Mouse (Mus musculus) embryonic facial prominence, embryonic 10.5 days (tissue): ENCODE data around the gene Pakap. TPM values are rescaled to one million over a fixed set of nuclear protein-coding genes. Genes with fewer than 3 reads are reported as not detected.

Source experiments
- DNase-seq: peaks from one replicate; pipeline ENCODE4 v3.0.0-alpha.2; 2017; ENCODE audit warnings: low spot score
- H3K27ac ChIP-seq: fragments of 300-500 bp; sonication (generic); replicated peaks from 2 replicates; pipeline ENCODE4 v1.5.1; 2016; ENCODE audit warnings: mild to moderate bottlenecking
- H3K27me3 ChIP-seq: fragments of 300-500 bp; sonication (generic); replicated peaks from 2 replicates; pipeline ENCODE4 v1.6.1; 2016; ENCODE audit warnings: low read depth, mild to moderate bottlenecking; ENCODE audit not compliant: poor library complexity, severe bottlenecking
- H3K36me3 ChIP-seq: fragments of 300-500 bp; sonication (generic); replicated peaks from 2 replicates; pipeline ENCODE4 v1.6.1; 2016; ENCODE audit warnings: mild to moderate bottlenecking, moderate library complexity
- H3K4me1 ChIP-seq: fragments of 300-500 bp; sonication (generic); 2 replicates; pipeline ENCODE4 v1.6.1; 2016
- H3K4me3 ChIP-seq: fragments of 300-500 bp; sonication (generic); 2 replicates; pipeline ENCODE4 v1.5.1; 2016; ENCODE audit warnings: mild to moderate bottlenecking, moderate library complexity
- H3K9me3 ChIP-seq: fragments of 300-500 bp; sonication (generic); 2 replicates; pipeline ENCODE4 v1.6.1; 2016; ENCODE audit warnings: mild to moderate bottlenecking
- WGBS: fragments of 180-500 bp; shearing (Covaris S2); methylation state at CpG from one replicate; pipeline ENCODE4 v1.1.7; 2016; 5-methylcytosine and 5-hydroxymethylcytosine counted together
- polyA plus RNA-seq: library from polyadenylated mRNA; unstranded; fragments of >200 nt; fragmentation: Nextera tagmentation; extraction: Ambion mirVana; gene quantifications from 2 replicates; pipeline ENCODE4 v1.2.1, GENCODE M21; 2016

The Pakap gene
- polyA plus RNA-seq, 1 experiment from 2014 or later = 25.8 TPM

DNA sequence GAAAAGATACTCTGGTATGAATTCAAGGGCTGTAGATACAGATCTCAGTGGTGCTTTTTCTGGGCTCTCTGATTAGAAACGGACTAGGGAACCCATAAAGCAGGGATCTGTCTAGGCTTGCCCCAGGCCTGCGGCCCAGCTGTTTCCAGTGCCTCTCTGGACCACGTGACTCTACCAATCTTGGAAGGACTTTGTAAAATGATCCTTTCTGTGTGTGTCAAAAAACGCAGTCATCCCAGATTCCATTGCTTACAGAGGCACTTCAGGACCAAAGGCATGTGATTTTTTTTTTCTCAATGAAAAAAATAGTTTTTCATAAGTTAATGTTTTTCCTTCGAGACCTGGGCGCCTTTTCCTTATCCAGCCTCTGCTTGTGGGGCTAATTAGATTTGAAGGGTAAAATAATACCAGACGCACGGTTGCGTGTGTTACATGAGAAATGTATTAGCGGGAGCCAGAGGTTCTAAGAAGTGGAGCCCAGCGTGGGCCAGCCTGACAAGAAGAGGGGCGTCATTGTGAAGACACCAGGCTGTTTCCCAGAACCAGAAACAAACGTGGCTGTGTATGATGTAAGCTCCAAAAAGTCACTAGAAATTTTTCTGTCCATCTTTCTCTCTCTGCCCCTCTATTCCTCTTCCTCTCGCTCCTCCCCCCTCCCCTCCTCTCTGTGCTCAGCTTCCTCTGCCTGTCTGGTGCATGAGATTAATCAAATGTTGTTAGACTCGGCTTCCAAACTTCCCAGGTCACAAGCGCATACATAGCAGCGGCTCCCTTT is 43.5 kb downstream of the Pakap start:
- H3K4me3 ChIP-seq = peak overlapping the region; percentile 34
- H3K4me1 ChIP-seq = peaks cover 47% of the 10 kb centered on the region
- H3K27me3 ChIP-seq = no peaks in the 10 kb centered on the region
- H3K36me3 ChIP-seq = no peaks in the 10 kb centered on the region
- 26% methylated on average over 17 of the region's 17 CpGs for WGBS
- peak overlapping the region; percentile 80 for H3K27ac ChIP-seq
- H3K9me3 ChIP-seq = 0 out of 2 replicates have a peak, but pooled peaks cover 2% of the 10 kb centered on the region
- peak; percentile 81 for DNase-seq

DNA sequence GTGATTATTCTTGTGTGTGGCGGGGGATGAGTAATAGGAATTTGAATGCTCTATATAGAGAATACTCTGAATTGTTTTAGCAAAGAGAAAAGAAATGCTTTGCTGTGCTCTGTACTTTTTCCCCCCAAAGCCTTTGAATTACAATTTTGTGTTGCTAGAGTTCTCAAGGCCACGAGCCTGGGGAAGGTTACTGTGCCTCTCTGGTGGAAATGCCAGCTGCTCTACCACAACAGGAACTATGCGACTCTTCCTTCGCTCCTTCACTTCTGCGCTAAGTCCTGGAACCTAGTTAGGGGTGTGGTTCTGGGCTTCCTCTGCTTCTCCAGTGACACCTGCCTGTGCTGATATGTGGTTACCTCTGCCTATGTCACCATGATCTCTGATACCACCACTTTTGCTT is 44.7 kb downstream of the Pakap start:
- H3K36me3 ChIP-seq = no peaks in the 10 kb centered on the region
- H3K4me3 ChIP-seq = no peak overlapping the region
- H3K4me1 ChIP-seq = peaks cover 38% of the 10 kb centered on the region
- 0 out of 2 replicates have a peak, but pooled peaks cover 2% of the 10 kb centered on the region for H3K9me3 ChIP-seq
- 94% methylated on average over 5 of the region's 5 CpGs for WGBS
- no peak for DNase-seq
- peak overlapping the region; percentile 80 for H3K27ac ChIP-seq
- no peaks in the 10 kb centered on the region for H3K27me3 ChIP-seq

DNA sequence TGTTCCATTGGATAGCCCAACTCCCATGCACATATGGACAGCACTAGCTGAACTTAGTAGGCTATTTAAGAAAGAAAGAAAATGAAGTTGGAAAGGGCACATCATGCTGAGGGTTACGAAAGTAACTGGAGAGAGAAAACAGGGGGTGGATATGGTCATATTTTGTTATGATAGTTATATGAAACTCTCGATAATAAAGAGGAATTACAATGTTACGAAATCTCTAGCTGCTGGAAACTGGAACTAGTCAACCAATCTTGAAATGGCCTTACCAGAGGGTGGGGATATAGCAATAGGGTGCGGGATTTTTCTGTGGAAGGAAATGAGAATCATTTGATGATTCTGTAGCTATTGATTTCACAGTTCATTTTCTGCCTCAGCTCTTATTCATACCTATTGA is 46.7 kb downstream of the Pakap start:
- H3K36me3 ChIP-seq = no peaks in the 10 kb centered on the region
- DNase-seq = no peak
- 91% methylated on average over 4 of the region's 4 CpGs for WGBS
- no peak overlapping the region for H3K4me3 ChIP-seq
- H3K4me1 ChIP-seq = peaks cover 36% of the 10 kb centered on the region
- H3K27ac ChIP-seq = no peak overlapping the region
- no peaks in the 10 kb centered on the region for H3K27me3 ChIP-seq
- H3K9me3 ChIP-seq = 0 out of 2 replicates have a peak, but pooled peaks cover 6% of the 10 kb centered on the region

DNA sequence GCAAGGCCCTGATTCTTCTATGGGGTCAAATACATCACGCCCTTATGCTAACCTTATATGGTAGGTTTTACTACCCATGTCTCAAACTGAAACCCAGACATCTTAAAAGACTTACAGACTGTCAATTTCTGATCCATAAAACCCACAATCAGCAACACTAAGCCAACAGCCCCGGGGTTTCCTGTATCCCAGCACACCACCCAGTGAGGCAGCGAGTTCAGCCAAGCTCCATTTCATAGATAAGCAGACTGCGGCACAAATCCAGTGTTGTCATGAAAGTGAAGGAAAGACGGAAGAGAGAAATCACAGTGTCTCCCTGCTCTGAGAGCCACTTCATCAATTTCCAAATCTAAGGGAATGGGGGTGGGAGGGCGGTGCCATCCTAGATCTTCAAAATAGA is 50.8 kb downstream of the Pakap start:
- WGBS = 80% methylated on average over 6 of the region's 6 CpGs
- Histone ChIP-seq H3K27me3 (no peaks in the 10 kb centered on the region), H3K4me1 (peaks cover 5% of the 10 kb centered on the region; the same call in 1 of the 2 replicates), H3K36me3 (no peaks in the 10 kb centered on the region), H3K9me3 (0 out of 2 replicates have a peak, but pooled peaks cover 6% of the 10 kb centered on the region), H3K27ac (no peak overlapping the region), H3K4me3 (no peak overlapping the region)
- DNase-seq = no peak

DNA sequence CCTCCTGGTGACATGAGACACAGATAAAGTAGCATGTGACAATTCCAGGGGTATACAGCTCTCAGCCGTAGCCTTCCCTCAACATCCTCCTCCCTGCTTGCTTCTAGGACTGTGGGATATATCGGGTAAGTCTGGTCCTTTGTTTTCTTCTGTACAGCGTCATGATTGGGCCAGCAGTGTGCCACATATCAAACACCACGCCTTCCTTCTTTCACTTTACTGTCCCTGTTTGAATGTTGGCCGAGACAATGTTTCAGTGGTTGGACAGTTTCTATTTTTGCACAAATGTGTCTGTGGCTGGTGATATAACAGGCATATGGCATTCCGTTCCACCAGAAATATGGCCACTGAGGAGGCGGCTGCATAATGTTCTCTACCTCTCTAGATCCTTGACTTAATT is 54.8 kb downstream of the Pakap start:
- 0 out of 2 replicates have a peak, but pooled peaks cover 4% of the 10 kb centered on the region for H3K9me3 ChIP-seq
- H3K27ac ChIP-seq = no peak overlapping the region
- no peak for DNase-seq
- H3K27me3 ChIP-seq = no peaks in the 10 kb centered on the region
- 93% methylated on average over 7 of the region's 7 CpGs for WGBS
- no peaks in the 10 kb centered on the region for H3K36me3 ChIP-seq
- no peak overlapping the region for H3K4me3 ChIP-seq
- H3K4me1 ChIP-seq = peaks cover 9% of the 10 kb centered on the region; the same call in 1 of the 2 replicates

DNA sequence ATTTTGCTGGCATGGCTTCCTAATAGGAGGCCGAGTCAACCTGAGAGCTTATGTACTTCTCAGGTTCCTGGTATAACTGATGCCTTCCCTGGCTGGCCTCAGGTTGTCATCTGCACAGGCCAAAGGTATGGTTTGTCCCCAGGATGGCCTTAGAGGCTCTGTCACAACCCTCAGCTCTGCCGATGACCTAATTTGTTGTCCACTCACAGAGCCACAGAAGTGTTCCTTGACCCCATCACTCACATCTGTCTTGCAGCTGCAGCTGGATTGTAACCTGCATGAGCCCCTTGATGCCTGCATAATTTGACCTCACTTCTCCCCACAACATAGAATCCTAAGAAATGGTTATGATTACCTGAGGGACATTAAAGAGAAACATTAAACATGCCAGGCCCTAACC is 56.8 kb downstream of the Pakap start:
- no peak overlapping the region for H3K27ac ChIP-seq
- 84% methylated on average over 2 of the region's 2 CpGs for WGBS
- no peak overlapping the region for H3K4me3 ChIP-seq
- H3K4me1 ChIP-seq = peaks cover 5% of the 10 kb centered on the region; the same call in 1 of the 2 replicates
- no peaks in the 10 kb centered on the region for H3K27me3 ChIP-seq
- no peaks in the 10 kb centered on the region for H3K9me3 ChIP-seq
- DNase-seq = no peak
- no peaks in the 10 kb centered on the region for H3K36me3 ChIP-seq

DNA sequence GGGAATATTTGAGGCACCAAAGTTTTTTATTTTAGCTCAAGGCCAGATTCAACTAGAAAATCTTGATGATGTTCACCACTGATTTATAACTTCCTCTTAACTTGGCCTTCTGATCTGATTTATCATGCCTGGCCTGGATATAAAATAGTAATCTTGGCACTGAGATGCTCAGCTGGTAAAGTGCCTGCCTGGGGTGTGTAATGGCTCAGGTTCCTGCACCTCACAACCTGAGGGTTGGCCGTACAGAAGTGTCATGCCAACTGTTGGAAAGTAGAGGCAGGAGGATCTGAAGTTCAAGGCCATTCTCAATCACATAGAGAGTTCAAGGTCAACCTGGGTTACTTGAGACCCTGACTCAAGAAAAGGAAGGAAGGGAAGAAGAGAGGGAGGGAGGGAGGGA is 57.3 kb downstream of the Pakap start:
- Histone ChIP-seq H3K27me3 (no peaks in the 10 kb centered on the region), H3K4me1 (peaks cover 5% of the 10 kb centered on the region; the same call in 1 of the 2 replicates), H3K27ac (no peak overlapping the region), H3K9me3 (no peaks in the 10 kb centered on the region), H3K36me3 (no peaks in the 10 kb centered on the region), H3K4me3 (no peak overlapping the region)
- DNase-seq = no peak
- WGBS = 89% methylated on average over 1 of the region's 1 CpGs

DNA sequence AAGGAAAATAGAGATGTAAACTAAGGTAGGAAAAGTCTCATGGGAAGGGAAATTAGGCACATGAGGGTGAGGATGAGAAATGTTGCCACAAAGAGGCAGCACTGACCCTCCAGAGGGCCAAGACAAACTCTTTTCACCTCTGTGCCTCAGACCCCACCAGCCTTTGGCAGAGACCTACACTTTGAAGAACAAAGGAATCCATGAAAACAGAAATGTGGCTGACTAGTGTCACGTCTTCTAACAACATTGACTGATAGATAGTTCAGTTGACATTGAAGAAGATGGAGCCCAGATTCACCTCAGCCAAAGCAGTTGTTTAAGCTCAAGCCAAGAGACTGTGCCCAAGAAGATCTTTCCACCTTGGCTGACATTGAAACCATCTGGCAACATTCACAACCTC is 57.8 kb downstream of the Pakap start:
- Histone ChIP-seq H3K9me3 (no peaks in the 10 kb centered on the region), H3K27me3 (no peaks in the 10 kb centered on the region), H3K4me3 (no peak overlapping the region), H3K4me1 (peaks cover 5% of the 10 kb centered on the region; the same call in 1 of the 2 replicates), H3K27ac (no peak overlapping the region; the same call in 1 of the 2 replicates), H3K36me3 (no peaks in the 10 kb centered on the region)
- WGBS = 77% methylated on average over 1 of the region's 1 CpGs
- no peak for DNase-seq

DNA sequence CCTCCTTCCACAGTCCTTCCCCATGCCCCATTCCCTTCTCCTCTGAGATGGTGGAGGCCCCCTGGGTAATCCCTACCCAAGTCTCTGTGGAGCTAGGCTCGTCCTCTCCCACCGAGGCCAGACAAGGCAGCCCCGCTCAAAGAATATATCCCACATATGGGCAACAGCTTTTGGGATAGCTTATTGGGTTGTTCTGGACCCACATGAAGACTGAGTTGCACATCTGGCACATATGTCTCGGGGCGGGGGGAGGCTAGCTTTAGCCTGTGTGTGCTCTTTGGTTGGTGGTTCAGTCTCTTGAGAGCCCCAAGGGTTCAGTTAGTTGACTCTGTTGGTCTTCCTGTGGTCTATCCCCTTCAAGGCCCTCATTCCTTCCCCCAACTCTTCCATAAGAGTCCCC is 58.9 kb downstream of the Pakap start:
- no peaks in the 10 kb centered on the region for H3K9me3 ChIP-seq
- H3K36me3 ChIP-seq = no peaks in the 10 kb centered on the region
- peaks cover 9% of the 10 kb centered on the region; the same call in 1 of the 2 replicates for H3K4me1 ChIP-seq
- 87% methylated on average over 5 of the region's 5 CpGs for WGBS
- DNase-seq = no peak
- no peak overlapping the region for H3K4me3 ChIP-seq
- no peaks in the 10 kb centered on the region for H3K27me3 ChIP-seq
- no peak overlapping the region for H3K27ac ChIP-seq

DNA sequence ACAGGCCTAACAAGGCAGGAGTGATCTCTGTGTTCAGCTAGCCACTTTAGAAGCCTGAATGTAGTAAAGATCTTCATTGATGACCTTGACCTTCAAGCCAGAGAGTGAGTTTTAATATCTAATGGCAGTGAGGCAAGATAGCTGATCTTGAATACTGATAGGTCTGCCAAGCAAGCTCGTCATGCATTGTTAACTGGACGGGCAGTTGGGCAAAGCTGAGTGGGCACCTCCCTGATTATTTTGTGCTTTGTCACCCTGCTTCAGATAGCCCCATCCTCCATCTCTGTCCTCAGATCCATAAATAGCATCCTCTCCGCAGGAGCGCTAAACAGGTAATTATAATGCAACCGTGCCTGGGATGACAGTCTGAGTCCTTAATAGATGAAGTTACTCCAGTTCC is 64.4 kb downstream of the Pakap start:
- no peak for DNase-seq
- H3K27me3 ChIP-seq = no peaks in the 10 kb centered on the region
- H3K9me3 ChIP-seq = no peaks in the 10 kb centered on the region
- no peak overlapping the region for H3K27ac ChIP-seq
- peaks cover 15% of the 10 kb centered on the region for H3K4me1 ChIP-seq
- no peak overlapping the region for H3K4me3 ChIP-seq
- 92% methylated on average over 5 of the region's 5 CpGs for WGBS
- H3K36me3 ChIP-seq = no peaks in the 10 kb centered on the region

DNA sequence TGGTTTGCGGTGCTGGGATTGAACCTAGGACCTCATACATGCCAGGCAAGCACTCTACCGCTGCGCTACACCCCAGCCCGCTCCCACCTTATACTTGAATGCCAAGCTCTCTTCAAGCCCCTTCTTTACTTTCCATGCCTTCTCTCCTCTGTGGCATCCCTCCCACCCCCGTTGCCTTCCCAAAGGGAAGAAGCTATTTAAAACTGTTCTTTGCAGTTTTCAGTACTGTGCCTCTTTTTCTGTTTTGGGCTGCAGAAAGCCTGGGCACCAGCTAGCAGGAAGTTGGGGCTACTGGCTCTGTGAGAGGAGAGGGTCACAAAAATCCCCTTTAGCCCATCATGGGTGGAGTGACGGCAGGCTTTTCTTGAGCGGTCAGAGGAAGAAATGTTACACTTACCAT is 65.1 kb downstream of the Pakap start:
- no peaks in the 10 kb centered on the region for H3K36me3 ChIP-seq
- H3K9me3 ChIP-seq = no peaks in the 10 kb centered on the region
- 92% methylated on average over 7 of the region's 7 CpGs for WGBS
- no peak overlapping the region for H3K4me3 ChIP-seq
- no peak for DNase-seq
- H3K27ac ChIP-seq = no peak overlapping the region; the same call in 1 of the 2 replicates
- no peaks in the 10 kb centered on the region for H3K27me3 ChIP-seq
- H3K4me1 ChIP-seq = peaks cover 21% of the 10 kb centered on the region

DNA sequence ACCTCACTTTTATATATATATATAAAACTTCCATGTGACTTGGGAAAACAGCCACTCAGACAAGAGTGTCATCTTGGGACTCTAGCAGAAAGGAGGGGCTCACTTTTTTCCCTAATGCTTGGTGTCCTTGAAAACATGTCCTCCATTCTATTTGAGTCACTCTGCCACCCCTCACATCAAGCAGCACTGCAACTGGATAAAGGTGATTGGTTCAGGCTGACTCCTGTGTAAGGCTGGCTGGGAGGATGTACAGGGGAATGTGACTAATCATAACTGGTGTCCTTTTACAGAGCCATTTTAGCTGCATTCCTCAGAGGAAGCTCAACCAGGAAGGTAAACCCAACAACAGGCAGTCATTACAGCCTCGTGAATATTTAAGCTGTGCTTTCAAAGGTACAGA is 67.0 kb downstream of the Pakap start:
- no peak for DNase-seq
- WGBS = 63% methylated on average over 1 of the region's 1 CpGs
- Histone ChIP-seq H3K4me1 (peaks cover 34% of the 10 kb centered on the region), H3K36me3 (no peaks in the 10 kb centered on the region), H3K9me3 (no peaks in the 10 kb centered on the region), H3K27me3 (0 out of 2 replicates have a peak, but pooled peaks cover 4% of the 10 kb centered on the region), H3K4me3 (no peak overlapping the region), H3K27ac (no peak overlapping the region)

DNA sequence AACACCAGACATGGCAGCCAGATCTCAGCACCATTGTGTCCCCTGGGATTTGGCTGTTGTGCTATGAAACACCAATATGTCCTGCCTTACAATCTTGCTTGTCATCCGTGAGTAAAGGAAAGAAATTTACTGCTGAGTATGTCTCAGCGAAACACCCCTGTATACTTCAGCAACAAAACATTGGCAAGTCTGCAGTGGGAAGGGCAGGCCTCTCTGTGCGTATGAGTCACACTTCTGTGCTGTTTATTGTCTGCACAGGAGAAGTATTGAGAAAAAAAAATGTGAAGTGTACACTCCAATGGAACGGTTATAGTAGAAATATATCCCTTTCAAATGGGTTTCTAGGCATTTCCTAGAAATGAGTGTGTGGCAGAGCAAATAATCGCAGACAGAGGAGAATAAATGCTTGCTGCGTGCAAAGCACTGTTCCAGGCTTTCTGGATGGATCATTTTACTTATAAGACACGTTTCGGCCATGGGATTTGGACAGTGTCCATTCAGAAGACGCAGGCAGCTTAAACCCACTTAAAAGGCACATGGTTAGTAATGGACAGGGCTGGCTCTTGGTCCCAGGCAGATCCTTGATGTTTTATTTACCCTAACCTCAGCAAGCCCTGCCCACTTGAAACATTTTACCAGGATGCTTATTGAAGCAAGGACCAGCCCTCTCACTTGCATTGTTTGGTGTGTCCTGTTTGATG is 69.0 kb downstream of the Pakap start:
- no peak overlapping the region for H3K4me3 ChIP-seq
- WGBS = 81% methylated on average over 9 of the region's 9 CpGs
- H3K27me3 ChIP-seq = 0 out of 2 replicates have a peak, but pooled peaks cover 4% of the 10 kb centered on the region
- no peaks in the 10 kb centered on the region for H3K36me3 ChIP-seq
- DNase-seq = no peak
- peaks cover 33% of the 10 kb centered on the region for H3K4me1 ChIP-seq
- no peaks in the 10 kb centered on the region for H3K9me3 ChIP-seq
- H3K27ac ChIP-seq = no peak overlapping the region
